Mouse (Mus musculus) liver, embryonic 11.5 days (tissue): ENCODE data around the gene Arid1b. TPM values are rescaled to one million over a fixed set of nuclear protein-coding genes. Genes with fewer than 3 reads are reported as not detected.
A peak's percentile ranks its signal among the peaks of the same experiment; 100 is the strongest.

Experiments used
- ATAC-seq: fragments of 200-750 bp; cut with Nextera tagmentation; replicated peaks from 2 replicates; pipeline ENCODE4 v1.8.0; 2017; ENCODE audit warnings: moderate number of reproducible peaks, mild to moderate bottlenecking, moderate TSS enrichment, moderate library complexity; ENCODE audit not compliant: low FRiP score
- DNase-seq: peaks from one replicate; pipeline ENCODE4 v3.0.0-alpha.2; 2017; ENCODE audit warnings: low spot score
- H3K27ac ChIP-seq: fragments of 300-500 bp; sonication (generic); 2 replicates; pipeline ENCODE4 v1.5.1; 2014; ENCODE audit warnings: mild to moderate bottlenecking, low read depth, low read length, control low read depth
- H3K27me3 ChIP-seq: fragments of 300-500 bp; sonication (generic); replicated peaks from 2 replicates; pipeline ENCODE4 v1.6.1; 2014; ENCODE audit warnings: low read length, mixed read lengths; ENCODE audit not compliant: control insufficient read depth, insufficient read depth
- H3K36me3 ChIP-seq: fragments of 300-500 bp; sonication (generic); 2 replicates; pipeline ENCODE4 v1.6.1; 2014; ENCODE audit warnings: mild to moderate bottlenecking, low read length, moderate library complexity, mixed read lengths; ENCODE audit not compliant: control insufficient read depth, insufficient read depth
- H3K4me1 ChIP-seq: fragments of 300-500 bp; sonication (generic); replicated peaks from 2 replicates; pipeline ENCODE4 v1.6.1; 2014; ENCODE audit warnings: low read length, mixed read lengths; ENCODE audit not compliant: control insufficient read depth, insufficient read depth
- H3K4me2 ChIP-seq: fragments of 300-500 bp; sonication (generic); 2 replicates; pipeline ENCODE4 v1.6.1; 2014; ENCODE audit warnings: mild to moderate bottlenecking, control low read depth, moderate library complexity
- H3K4me3 ChIP-seq: fragments of 300-500 bp; sonication (generic); 2 replicates; pipeline ENCODE4 v1.5.1; 2014; ENCODE audit warnings: low read depth, low read length, control low read depth
- H3K9ac ChIP-seq: fragments of 300-500 bp; sonication (generic); 2 replicates; pipeline ENCODE4 v1.6.1; 2014; ENCODE audit warnings: low read depth, low read length, control low read depth
- H3K9me3 ChIP-seq: fragments of 300-500 bp; sonication (generic); 2 replicates; pipeline ENCODE4 v1.6.1; 2016; ENCODE audit warnings: low read length, inconsistent platforms, mixed read lengths; ENCODE audit not compliant: control insufficient read depth
- WGBS: fragments of 180-500 bp; shearing (Covaris S2); extraction: QIAGEN DNeasy Blood & Tissue Kit; methylation state at CpG from one replicate; pipeline ENCODE4 v1.1.7; 2014; 5-methylcytosine and 5-hydroxymethylcytosine counted together
- polyA plus RNA-seq: library from polyadenylated mRNA; unstranded; fragments of >200 nt; fragmentation: Nextera tagmentation; extraction: Ambion mirVana; gene quantifications from 2 replicates; pipeline ENCODE4 v1.2.1, GENCODE M21; 2014

Gene Arid1b
- polyA plus RNA-seq, 1 experiment from 2014 or later, result 9.1 TPM

GRCm38 (mm10) chr17:4997968-4998367, 3.8 kb downstream of the Arid1b start:
- 58% methylated on average over 3 of the region's 3 CpGs for WGBS
- Histone ChIP-seq H3K4me1 (peaks cover 19% of the 10 kb centered on the region), H3K9me3 (no peaks in the 10 kb centered on the region), H3K36me3 (no peaks in the 10 kb centered on the region), H3K4me2 (peak overlapping the region; percentile 42; the same call in 1 of the 2 replicates), H3K27me3 (no peaks in the 10 kb centered on the region), H3K4me3 (no peak overlapping the region), H3K27ac (no peak overlapping the region), H3K9ac (no peak overlapping the region)
- DNase-seq, result no peak
- no peak for ATAC-seq

DNA sequence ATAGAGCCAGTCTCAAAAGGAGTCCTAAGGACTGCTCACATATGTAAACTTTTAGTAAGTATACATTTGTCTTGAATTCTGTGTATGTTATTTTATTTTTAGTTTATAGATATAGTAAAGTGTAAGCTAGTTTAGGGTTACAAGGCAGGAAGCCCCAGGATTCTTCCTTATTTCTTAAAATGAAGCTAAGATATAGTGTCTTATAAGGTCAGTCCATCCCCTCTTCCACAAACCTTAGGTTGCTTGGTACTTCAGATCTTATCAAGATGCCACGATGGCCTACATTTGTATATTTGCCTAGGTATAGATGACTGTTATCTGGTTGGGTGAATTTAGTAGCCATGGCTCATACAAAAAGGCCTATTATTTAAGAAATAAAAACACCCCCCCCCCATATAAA, 5.1 kb downstream of the Arid1b start:
- Histone ChIP-seq H3K9ac (no peak overlapping the region), H3K4me2 (no peak overlapping the region), H3K36me3 (no peaks in the 10 kb centered on the region), H3K4me1 (peaks cover 21% of the 10 kb centered on the region), H3K27ac (no peak overlapping the region), H3K27me3 (no peaks in the 10 kb centered on the region), H3K4me3 (no peak overlapping the region), H3K9me3 (no peaks in the 10 kb centered on the region)
- 49% methylated on average over 1 of the region's 1 CpGs for WGBS
- no peak for ATAC-seq
- DNase-seq, result no peak

DNA sequence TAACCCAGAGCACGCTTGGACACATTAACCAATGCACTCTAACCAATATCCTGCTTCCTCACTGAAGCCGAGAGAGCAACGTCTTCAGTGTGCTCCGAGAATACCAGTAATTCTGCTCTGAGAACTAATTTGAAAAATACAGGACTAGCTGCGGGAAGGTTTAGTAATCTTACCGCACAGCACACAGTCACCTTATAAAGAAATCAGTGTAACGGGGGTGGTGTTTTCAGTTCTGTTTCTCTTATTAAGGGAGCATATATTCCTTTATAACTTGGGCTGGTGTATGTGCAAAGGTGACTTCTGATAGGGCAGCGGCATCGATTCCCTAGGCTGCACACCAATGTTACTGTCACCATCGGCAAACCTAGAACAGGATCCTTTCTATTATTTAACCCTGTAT, 5.9 kb downstream of the Arid1b start:
- Histone ChIP-seq H3K27ac (no peak overlapping the region), H3K4me3 (no peak overlapping the region), H3K4me2 (no peak overlapping the region), H3K27me3 (no peaks in the 10 kb centered on the region), H3K36me3 (no peaks in the 10 kb centered on the region), H3K9ac (no peak overlapping the region), H3K4me1 (peaks cover 29% of the 10 kb centered on the region), H3K9me3 (no peaks in the 10 kb centered on the region)
- 73% methylated on average over 10 of the region's 10 CpGs for WGBS
- no peak for DNase-seq
- no peak for ATAC-seq

- Histone ChIP-seq H3K9ac (no peak overlapping the region), H3K36me3 (no peaks in the 10 kb centered on the region), H3K4me3 (no peak overlapping the region), H3K4me1 (peaks cover 29% of the 10 kb centered on the region), H3K4me2 (no peak overlapping the region), H3K9me3 (no peaks in the 10 kb centered on the region), H3K27ac (no peak overlapping the region), H3K27me3 (no peaks in the 10 kb centered on the region)
- DNase-seq, result no peak
- ATAC-seq, result no peak
- 75% methylated on average over 7 of the region's 7 CpGs for WGBS
Measured at GRCm38 (mm10) chr17:5000871-5001270, 6.7 kb downstream of the Arid1b start.

- ATAC-seq (no peak), DNase-seq (no peak)
- no peak overlapping the region for H3K4me2 ChIP-seq
- no peaks in the 10 kb centered on the region for H3K27me3 ChIP-seq
- no peak overlapping the region for H3K27ac ChIP-seq
- no peaks in the 10 kb centered on the region for H3K36me3 ChIP-seq
- no peaks in the 10 kb centered on the region for H3K9me3 ChIP-seq
- WGBS, result 60% methylated on average over 9 of the region's 9 CpGs
- H3K4me1 ChIP-seq, result peaks cover 32% of the 10 kb centered on the region
- no peak overlapping the region for H3K9ac ChIP-seq
- no peak overlapping the region for H3K4me3 ChIP-seq
Measured at GRCm38 (mm10) chr17:5001531-5002131, 7.5 kb downstream of the Arid1b start.

DNA sequence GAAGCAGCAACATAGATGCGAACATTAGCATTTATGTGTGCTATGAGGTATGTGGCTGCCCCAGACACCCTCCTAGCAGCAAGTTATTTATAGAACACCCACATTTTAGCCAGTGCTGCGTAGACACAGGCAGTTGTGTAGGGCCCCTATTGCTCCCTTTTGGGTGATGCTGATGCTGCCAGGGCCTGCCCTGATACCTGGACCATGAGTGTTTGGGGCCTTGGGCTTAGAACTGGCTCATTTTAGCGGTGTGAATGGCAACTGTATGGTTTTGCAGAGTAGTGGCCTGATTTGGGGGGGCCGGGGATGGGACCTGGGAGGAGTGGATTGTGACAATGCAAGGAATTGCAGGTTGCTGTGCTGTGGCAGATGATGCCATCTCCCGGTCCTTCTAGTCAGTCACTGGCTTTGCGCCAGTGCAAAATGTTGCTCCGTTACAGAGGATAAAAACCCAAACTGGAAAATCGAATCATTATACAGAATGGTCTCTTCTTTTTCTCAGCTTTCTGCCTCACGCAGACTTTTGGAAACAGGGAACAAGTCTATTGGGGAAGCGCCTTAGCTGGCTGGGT, 8.9 kb downstream of the Arid1b start:
- 80% methylated on average over 10 of the region's 10 CpGs for WGBS
- no peak overlapping the region for H3K9ac ChIP-seq
- no peak overlapping the region for H3K4me3 ChIP-seq
- H3K36me3 ChIP-seq, result no peaks in the 10 kb centered on the region
- ATAC-seq (no peak), DNase-seq (no peak)
- no peaks in the 10 kb centered on the region for H3K9me3 ChIP-seq
- no peaks in the 10 kb centered on the region for H3K27me3 ChIP-seq
- no peak overlapping the region for H3K27ac ChIP-seq
- peaks cover 33% of the 10 kb centered on the region for H3K4me1 ChIP-seq
- H3K4me2 ChIP-seq, result no peak overlapping the region

- H3K9ac ChIP-seq, result no peak overlapping the region
- H3K27ac ChIP-seq, result no peak overlapping the region
- peaks cover 39% of the 10 kb centered on the region for H3K4me1 ChIP-seq
- H3K4me3 ChIP-seq, result no peak overlapping the region
- no peak overlapping the region for H3K4me2 ChIP-seq
- ATAC-seq (no peak), DNase-seq (no peak)
- no peaks in the 10 kb centered on the region for H3K36me3 ChIP-seq
- WGBS, result 75% methylated on average over 8 of the region's 8 CpGs
- H3K9me3 ChIP-seq, result no peaks in the 10 kb centered on the region
- no peaks in the 10 kb centered on the region for H3K27me3 ChIP-seq
Measured at GRCm38 (mm10) chr17:5004266-5004665, 10.1 kb downstream of the Arid1b start.

DNA sequence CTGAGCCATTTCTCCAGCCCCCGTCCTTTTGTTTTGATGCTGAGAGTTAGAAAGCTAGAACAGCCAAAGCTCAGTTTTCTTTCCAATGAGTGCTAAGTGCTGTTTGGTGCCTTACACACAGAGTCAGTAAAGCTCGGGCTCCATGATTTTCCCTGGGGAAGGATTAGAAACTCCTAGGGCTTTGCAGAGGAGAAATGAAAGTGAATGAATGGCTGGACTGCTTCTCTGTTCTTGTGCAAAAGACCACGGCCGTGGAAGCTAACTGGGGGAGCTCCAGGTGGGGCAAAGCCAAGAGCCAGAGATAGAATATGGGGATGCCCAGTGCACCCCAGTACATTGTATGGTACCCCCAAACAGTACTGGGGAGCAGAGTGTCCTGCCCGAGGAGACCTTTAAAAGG, 10.6 kb downstream of the Arid1b start:
- Histone ChIP-seq H3K27me3 (no peaks in the 10 kb centered on the region), H3K4me1 (peaks cover 43% of the 10 kb centered on the region), H3K4me3 (no peak overlapping the region), H3K9ac (no peak overlapping the region), H3K4me2 (no peak overlapping the region), H3K36me3 (no peaks in the 10 kb centered on the region), H3K9me3 (no peaks in the 10 kb centered on the region), H3K27ac (no peak overlapping the region)
- 73% methylated on average over 5 of the region's 5 CpGs for WGBS
- no peak for DNase-seq
- no peak for ATAC-seq

DNA sequence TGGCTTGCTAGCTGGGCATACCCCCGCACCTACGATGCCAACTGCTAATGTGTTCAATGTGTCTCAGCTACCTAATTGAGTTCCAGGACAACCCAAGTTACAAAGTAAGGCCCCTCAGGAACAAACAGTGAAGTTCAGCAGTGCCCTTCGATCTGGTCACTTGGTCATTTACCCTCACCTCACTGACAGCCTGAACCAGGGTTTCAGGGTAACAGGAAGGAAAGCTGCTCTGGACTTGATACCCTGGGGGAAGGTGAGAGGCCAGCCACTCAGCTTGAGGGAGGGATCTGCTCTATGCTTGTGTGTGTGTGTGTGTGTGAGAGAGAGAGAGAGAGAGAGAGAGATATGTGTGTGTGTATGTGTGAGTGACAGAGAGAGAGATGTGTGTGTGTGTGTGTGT, 11.2 kb downstream of the Arid1b start:
- 69% methylated on average over 3 of the region's 3 CpGs for WGBS
- no peak for ATAC-seq

More for the DNA sequence above, 11.2 kb downstream of the Arid1b start:
- H3K27me3 ChIP-seq, result no peaks in the 10 kb centered on the region
- no peaks in the 10 kb centered on the region for H3K36me3 ChIP-seq
- H3K4me2 ChIP-seq, result no peak overlapping the region
- no peak overlapping the region for H3K4me3 ChIP-seq
- DNase-seq, result no peak
- no peak overlapping the region for H3K9ac ChIP-seq
- no peaks in the 10 kb centered on the region for H3K9me3 ChIP-seq
- peaks cover 48% of the 10 kb centered on the region for H3K4me1 ChIP-seq
- H3K27ac ChIP-seq, result no peak overlapping the region
